Mouse (Mus musculus) heart, embryonic 12.5 days (tissue): Measurements from ENCODE around the gene Sphkap. TPM values are rescaled to one million over a fixed set of nuclear protein-coding genes. Genes with fewer than 3 reads are reported as not detected.

Experiments used
- ATAC-seq: fragments of 200-750 bp; cut with Nextera tagmentation; 2 replicates; pipeline ENCODE4 v1.8.0; 2017; ENCODE audit warnings: moderate TSS enrichment, moderate library complexity; ENCODE audit not compliant: insufficient number of reproducible peaks, low FRiP score
- H3K27ac ChIP-seq: fragments of 300-500 bp; sonication (generic); 2 replicates; pipeline ENCODE4 v1.5.1; 2016; ENCODE audit warnings: mild to moderate bottlenecking, moderate library complexity; ENCODE audit not compliant: poor library complexity, severe bottlenecking
- H3K27me3 ChIP-seq: fragments of 300-500 bp; sonication (generic); replicated peaks from 2 replicates; pipeline ENCODE4 v1.6.1; 2016; ENCODE audit warnings: mild to moderate bottlenecking, moderate library complexity
- H3K36me3 ChIP-seq: fragments of 300-500 bp; sonication (generic); 2 replicates; pipeline ENCODE4 v1.6.1; 2016; ENCODE audit warnings: mild to moderate bottlenecking, moderate library complexity
- H3K4me1 ChIP-seq: fragments of 300-500 bp; sonication (generic); replicated peaks from 2 replicates; pipeline ENCODE4 v1.6.1; 2016; ENCODE audit warnings: mild to moderate bottlenecking
- H3K4me2 ChIP-seq: fragments of 300-500 bp; sonication (generic); 2 replicates; pipeline ENCODE4 v1.6.1; 2016; ENCODE audit warnings: mild to moderate bottlenecking, moderate library complexity
- H3K4me3 ChIP-seq: fragments of 300-500 bp; sonication (generic); 2 replicates; pipeline ENCODE4 v1.5.1; 2016; ENCODE audit warnings: mild to moderate bottlenecking
- H3K9ac ChIP-seq: fragments of 300-500 bp; sonication (generic); 2 replicates; pipeline ENCODE4 v1.6.1; 2016; ENCODE audit warnings: mild to moderate bottlenecking, moderate library complexity
- H3K9me3 ChIP-seq: fragments of 300-500 bp; sonication (generic); replicated peaks from 2 replicates; pipeline ENCODE4 v1.6.1; 2016; ENCODE audit warnings: mild to moderate bottlenecking, moderate library complexity
- WGBS: fragments of 180-500 bp; shearing (Covaris S2); methylation state at CpG from one replicate; pipeline ENCODE4 v1.1.7; 2016; 5-methylcytosine and 5-hydroxymethylcytosine counted together
- polyA plus RNA-seq: library from polyadenylated mRNA; unstranded; fragments of >200 nt; fragmentation: Nextera tagmentation; extraction: Ambion mirVana; gene quantifications from 2 replicates; pipeline ENCODE4 v1.2.1, GENCODE M21; 2016

Sphkap gene
- polyA plus RNA-seq, 1 experiment from 2014 or later: 22.9 TPM

GRCm38 (mm10) chr1:83297137-83298076 lies 110.6 kb downstream of the Sphkap start:
- 75% methylated on average over 6 of the region's 6 CpGs for WGBS
- no peak overlapping the region for H3K4me2 ChIP-seq
- H3K27ac ChIP-seq: no peak overlapping the region
- no peaks in the 10 kb centered on the region for H3K36me3 ChIP-seq
- H3K9me3 ChIP-seq: no peaks in the 10 kb centered on the region
- no peaks in the 10 kb centered on the region for H3K27me3 ChIP-seq
- H3K4me3 ChIP-seq: no peak overlapping the region
- H3K4me1 ChIP-seq: no peaks in the 10 kb centered on the region
- H3K9ac ChIP-seq: no peak overlapping the region
- no peak for ATAC-seq

- no peak overlapping the region for H3K4me3 ChIP-seq
- H3K4me2 ChIP-seq: no peak overlapping the region
- no peak overlapping the region for H3K27ac ChIP-seq
- peaks cover 18% of the 10 kb centered on the region for H3K36me3 ChIP-seq
- 78% methylated on average over 7 of the region's 7 CpGs for WGBS
- no peaks in the 10 kb centered on the region for H3K27me3 ChIP-seq
- H3K9ac ChIP-seq: no peak overlapping the region
- no peaks in the 10 kb centered on the region for H3K9me3 ChIP-seq
- ATAC-seq: no peak
- H3K4me1 ChIP-seq: no peaks in the 10 kb centered on the region
Observed at GRCm38 (mm10) chr1:83285866-83286265, 122.1 kb downstream of the Sphkap start.

GRCm38 (mm10) chr1:83277044-83277443 lies 131.0 kb downstream of the Sphkap start:
- H3K36me3 ChIP-seq: peaks cover 37% of the 10 kb centered on the region
- 85% methylated on average over 11 of the region's 11 CpGs for WGBS

GRCm38 (mm10) chr1:83276637-83277036 lies 131.4 kb downstream of the Sphkap start:
- H3K4me1 ChIP-seq: no peaks in the 10 kb centered on the region
- 87% methylated on average over 9 of the region's 9 CpGs for WGBS
- no peak overlapping the region for H3K27ac ChIP-seq
- H3K36me3 ChIP-seq: peaks cover 37% of the 10 kb centered on the region
- no peak overlapping the region for H3K4me3 ChIP-seq
- H3K9ac ChIP-seq: no peak overlapping the region
- no peak overlapping the region for H3K4me2 ChIP-seq
- H3K9me3 ChIP-seq: no peaks in the 10 kb centered on the region
- no peak for ATAC-seq
- H3K27me3 ChIP-seq: no peaks in the 10 kb centered on the region

More at GRCm38 (mm10) chr1:83277044-83277443, 131.0 kb downstream of the Sphkap start:
- Histone ChIP-seq H3K9ac (no peak overlapping the region), H3K27ac (no peak overlapping the region), H3K9me3 (no peaks in the 10 kb centered on the region), H3K4me3 (no peak overlapping the region), H3K4me2 (no peak overlapping the region), H3K4me1 (no peaks in the 10 kb centered on the region), H3K27me3 (no peaks in the 10 kb centered on the region)
- no peak for ATAC-seq

- no peaks in the 10 kb centered on the region for H3K27me3 ChIP-seq
- no peaks in the 10 kb centered on the region for H3K9me3 ChIP-seq
- no peaks in the 10 kb centered on the region for H3K36me3 ChIP-seq
- ATAC-seq: no peak
- H3K9ac ChIP-seq: no peak overlapping the region
- 83% methylated on average over 1 of the region's 1 CpGs for WGBS
- H3K4me2 ChIP-seq: no peak overlapping the region
- H3K4me3 ChIP-seq: no peak overlapping the region
- H3K4me1 ChIP-seq: no peaks in the 10 kb centered on the region
- no peak overlapping the region for H3K27ac ChIP-seq
Observed at GRCm38 (mm10) chr1:83251746-83252145, 156.3 kb downstream of the Sphkap start.

GRCm38 (mm10) chr1:83248235-83248746 lies 159.7 kb downstream of the Sphkap start:
- H3K4me2 ChIP-seq: no peak overlapping the region
- H3K4me1 ChIP-seq: no peaks in the 10 kb centered on the region
- ATAC-seq: no peak
- no peaks in the 10 kb centered on the region for H3K27me3 ChIP-seq
- no peak overlapping the region for H3K9ac ChIP-seq
- 81% methylated on average over 1 of the region's 1 CpGs for WGBS
- no peak overlapping the region for H3K4me3 ChIP-seq
- H3K27ac ChIP-seq: no peak overlapping the region
- H3K9me3 ChIP-seq: no peaks in the 10 kb centered on the region
- no peaks in the 10 kb centered on the region for H3K36me3 ChIP-seq

GRCm38 (mm10) chr1:83227946-83228345 lies 180.1 kb downstream of the Sphkap start:
- no peak for ATAC-seq
- no peak overlapping the region for H3K4me3 ChIP-seq
- no peaks in the 10 kb centered on the region for H3K27me3 ChIP-seq
- H3K9ac ChIP-seq: no peak overlapping the region
- WGBS: 79% methylated on average over 3 of the region's 3 CpGs
- no peak overlapping the region for H3K4me2 ChIP-seq
- H3K9me3 ChIP-seq: no peaks in the 10 kb centered on the region
- H3K36me3 ChIP-seq: no peaks in the 10 kb centered on the region
- H3K27ac ChIP-seq: no peak overlapping the region
- H3K4me1 ChIP-seq: peaks cover 7% of the 10 kb centered on the region; the same call in 1 of the 2 replicates

GRCm38 (mm10) chr1:83224423-83224960 lies 183.5 kb downstream of the Sphkap start:
- H3K4me3 ChIP-seq: no peak overlapping the region
- H3K9ac ChIP-seq: no peak overlapping the region
- no peak overlapping the region for H3K4me2 ChIP-seq
- ATAC-seq: no peak
- no peaks in the 10 kb centered on the region for H3K36me3 ChIP-seq
- 0 out of 2 replicates have a peak, but pooled peaks cover 2% of the 10 kb centered on the region for H3K9me3 ChIP-seq
- no peak overlapping the region for H3K27ac ChIP-seq
- H3K4me1 ChIP-seq: peaks cover 7% of the 10 kb centered on the region; the same call in 1 of the 2 replicates
- no peaks in the 10 kb centered on the region for H3K27me3 ChIP-seq

GRCm38 (mm10) chr1:83223072-83223471 lies 184.9 kb downstream of the Sphkap start:
- Histone ChIP-seq H3K36me3 (no peaks in the 10 kb centered on the region), H3K27ac (no peak overlapping the region), H3K9ac (no peak overlapping the region), H3K4me3 (no peak overlapping the region), H3K4me2 (no peak overlapping the region), H3K27me3 (no peaks in the 10 kb centered on the region), H3K9me3 (0 out of 2 replicates have a peak, but pooled peaks cover 2% of the 10 kb centered on the region), H3K4me1 (peaks cover 7% of the 10 kb centered on the region; the same call in 1 of the 2 replicates)
- ATAC-seq: no peak
- 57% methylated on average over 1 of the region's 1 CpGs for WGBS

- Histone ChIP-seq H3K4me1 (no peaks in the 10 kb centered on the region), H3K4me3 (no peak overlapping the region), H3K9ac (no peak overlapping the region), H3K4me2 (no peak overlapping the region), H3K27ac (no peak overlapping the region), H3K27me3 (no peaks in the 10 kb centered on the region), H3K9me3 (0 out of 2 replicates have a peak, but pooled peaks cover 5% of the 10 kb centered on the region), H3K36me3 (no peaks in the 10 kb centered on the region)
- ATAC-seq: no peak
- WGBS: 23% methylated on average over 1 of the region's 1 CpGs
Observed at GRCm38 (mm10) chr1:83218260-83218659, 189.7 kb downstream of the Sphkap start.

GRCm38 (mm10) chr1:83209981-83210380 lies 198.0 kb downstream of the Sphkap start:
- Histone ChIP-seq H3K27me3 (no peaks in the 10 kb centered on the region), H3K9ac (no peak overlapping the region), H3K36me3 (no peaks in the 10 kb centered on the region), H3K4me3 (no peak overlapping the region), H3K4me1 (peaks cover 9% of the 10 kb centered on the region; the same call in 1 of the 2 replicates), H3K27ac (no peak overlapping the region), H3K9me3 (no peaks in the 10 kb centered on the region), H3K4me2 (no peak overlapping the region)
- ATAC-seq: no peak
- 69% methylated on average over 1 of the region's 1 CpGs for WGBS
